Mouse (Mus musculus): ENCODE data around the gene Btaf1. TPM values are rescaled to one million over a fixed set of nuclear protein-coding genes. Genes with fewer than 3 reads are reported as not detected.

Btaf1 gene
- polyA plus RNA-seq, 1 experiment from 2014 or later: 6.9 TPM

GRCm38 (mm10) chr19:36897778-36898177, 28.1 kb upstream of the Btaf1 start:
- no peaks in the 10 kb centered on the region for H3K9me3 ChIP-seq (replicated peaks; ENCODE audit: control insufficient read depth, low read length)
- no peaks in the 10 kb centered on the region for H3K27me3 ChIP-seq (ENCODE audit: control insufficient read depth, insufficient read depth, low read length)
- no peak overlapping the region for H3K4me3 ChIP-seq (ENCODE audit: low read length)
- H3K27ac ChIP-seq (ENCODE audit: low read length): no peak overlapping the region
- peaks cover 14% of the 10 kb centered on the region for H3K36me3 ChIP-seq (ENCODE audit: control insufficient read depth, insufficient read depth)
- no peaks in the 10 kb centered on the region for H3K4me1 ChIP-seq (ENCODE audit: control insufficient read depth, insufficient read depth, low read length)
- H3K4me2 ChIP-seq (ENCODE audit: low read depth, low read length): no peak overlapping the region
- ATAC-seq (replicated peaks; ENCODE audit: extremely low read depth, insufficient read depth, low FRiP score): no peak
- 50% methylated on average over 9 of the region's 9 CpGs for WGBS
- no peak overlapping the region for H3K9ac ChIP-seq (ENCODE audit: low read length)

GRCm38 (mm10) chr19:36903377-36903776, 22.5 kb upstream of the Btaf1 start:
- Histone ChIP-seq H3K27me3 (ENCODE audit: control insufficient read depth, insufficient read depth, low read length) (no peaks in the 10 kb centered on the region), H3K9ac (ENCODE audit: low read length) (no peak overlapping the region), H3K4me1 (ENCODE audit: control insufficient read depth, insufficient read depth, low read length) (0 out of 2 replicates have a peak, but pooled peaks cover 4% of the 10 kb centered on the region), H3K4me2 (ENCODE audit: low read depth, low read length) (peak overlapping the region; percentile 80; the same call in 1 of the 2 replicates), H3K9me3 (replicated peaks; ENCODE audit: control insufficient read depth, low read length) (no peaks in the 10 kb centered on the region), H3K36me3 (ENCODE audit: control insufficient read depth, insufficient read depth) (no peaks in the 10 kb centered on the region), H3K27ac (ENCODE audit: low read length) (no peak overlapping the region), H3K4me3 (ENCODE audit: low read length) (no peak overlapping the region)
- 42% methylated on average over 7 of the region's 7 CpGs for WGBS
- ATAC-seq (replicated peaks; ENCODE audit: extremely low read depth, insufficient read depth, low FRiP score): no peak

- WGBS: 1% methylated on average over 41 of the region's 41 CpGs
- peak; percentile 83 for ATAC-seq (replicated peaks; ENCODE audit: extremely low read depth, insufficient read depth, low FRiP score)
- H3K27ac ChIP-seq (ENCODE audit: low read length): peak overlapping the region; percentile 85
- 0 out of 2 replicates have a peak, but pooled peaks cover 4% of the 10 kb centered on the region for H3K4me1 ChIP-seq (ENCODE audit: control insufficient read depth, insufficient read depth, low read length)
- no peaks in the 10 kb centered on the region for H3K36me3 ChIP-seq (ENCODE audit: control insufficient read depth, insufficient read depth)
- H3K9me3 ChIP-seq (replicated peaks; ENCODE audit: control insufficient read depth, low read length): no peaks in the 10 kb centered on the region
- H3K9ac ChIP-seq (ENCODE audit: low read length): peak overlapping the region; percentile 86
- peak overlapping the region; percentile 78 for H3K4me3 ChIP-seq (ENCODE audit: low read length)
- peak overlapping the region; percentile 80 for H3K4me2 ChIP-seq (ENCODE audit: low read depth, low read length)
- no peaks in the 10 kb centered on the region for H3K27me3 ChIP-seq (ENCODE audit: control insufficient read depth, insufficient read depth, low read length)
Measured at GRCm38 (mm10) chr19:36904211-36905007, 21.5 kb upstream of the Btaf1 start.

- Histone ChIP-seq H3K27ac (ENCODE audit: low read length) (no peak overlapping the region), H3K4me2 (ENCODE audit: low read depth, low read length) (no peak overlapping the region), H3K4me1 (ENCODE audit: control insufficient read depth, insufficient read depth, low read length) (no peaks in the 10 kb centered on the region), H3K9me3 (replicated peaks; ENCODE audit: control insufficient read depth, low read length) (no peaks in the 10 kb centered on the region), H3K9ac (ENCODE audit: low read length) (no peak overlapping the region), H3K27me3 (ENCODE audit: control insufficient read depth, insufficient read depth, low read length) (no peaks in the 10 kb centered on the region), H3K36me3 (ENCODE audit: control insufficient read depth, insufficient read depth) (no peaks in the 10 kb centered on the region), H3K4me3 (ENCODE audit: low read length) (no peak overlapping the region)
- WGBS: 78% methylated on average over 3 of the region's 3 CpGs
- ATAC-seq (replicated peaks; ENCODE audit: extremely low read depth, insufficient read depth, low FRiP score): no peak
Measured at GRCm38 (mm10) chr19:36909150-36909549, 16.7 kb upstream of the Btaf1 start.

- H3K36me3 ChIP-seq (ENCODE audit: control insufficient read depth, insufficient read depth): no peaks in the 10 kb centered on the region
- H3K27me3 ChIP-seq (ENCODE audit: control insufficient read depth, insufficient read depth, low read length): no peaks in the 10 kb centered on the region
- no peak overlapping the region for H3K9ac ChIP-seq (ENCODE audit: low read length)
- 22% methylated on average over 9 of the region's 9 CpGs for WGBS
- no peaks in the 10 kb centered on the region for H3K9me3 ChIP-seq (replicated peaks; ENCODE audit: control insufficient read depth, low read length)
- H3K4me1 ChIP-seq (ENCODE audit: control insufficient read depth, insufficient read depth, low read length): no peaks in the 10 kb centered on the region
- ATAC-seq (replicated peaks; ENCODE audit: extremely low read depth, insufficient read depth, low FRiP score): no peak
- H3K4me3 ChIP-seq (ENCODE audit: low read length): no peak overlapping the region
- no peak overlapping the region for H3K27ac ChIP-seq (ENCODE audit: low read length)
- no peak overlapping the region for H3K4me2 ChIP-seq (ENCODE audit: low read depth, low read length)
Measured at GRCm38 (mm10) chr19:36909676-36910292, 16.1 kb upstream of the Btaf1 start.

- H3K4me1 ChIP-seq (ENCODE audit: control insufficient read depth, insufficient read depth, low read length): no peaks in the 10 kb centered on the region
- no peaks in the 10 kb centered on the region for H3K9me3 ChIP-seq (replicated peaks; ENCODE audit: control insufficient read depth, low read length)
- no peak for ATAC-seq (replicated peaks; ENCODE audit: extremely low read depth, insufficient read depth, low FRiP score)
- H3K9ac ChIP-seq (ENCODE audit: low read length): no peak overlapping the region
- no peak overlapping the region for H3K4me2 ChIP-seq (ENCODE audit: low read depth, low read length)
- no peaks in the 10 kb centered on the region for H3K36me3 ChIP-seq (ENCODE audit: control insufficient read depth, insufficient read depth)
- H3K27me3 ChIP-seq (ENCODE audit: control insufficient read depth, insufficient read depth, low read length): no peaks in the 10 kb centered on the region
- H3K4me3 ChIP-seq (ENCODE audit: low read length): no peak overlapping the region
- no peak overlapping the region for H3K27ac ChIP-seq (ENCODE audit: low read length)
- 38% methylated on average over 12 of the region's 12 CpGs for WGBS
Measured at GRCm38 (mm10) chr19:36910424-36911045, 15.3 kb upstream of the Btaf1 start.

GRCm38 (mm10) chr19:36913064-36913463, 12.8 kb upstream of the Btaf1 start:
- Histone ChIP-seq H3K9me3 (replicated peaks; ENCODE audit: control insufficient read depth, low read length) (no peaks in the 10 kb centered on the region), H3K36me3 (ENCODE audit: control insufficient read depth, insufficient read depth) (no peaks in the 10 kb centered on the region), H3K27me3 (ENCODE audit: control insufficient read depth, insufficient read depth, low read length) (no peaks in the 10 kb centered on the region), H3K27ac (ENCODE audit: low read length) (no peak overlapping the region), H3K4me3 (ENCODE audit: low read length) (no peak overlapping the region), H3K4me2 (ENCODE audit: low read depth, low read length) (no peak overlapping the region), H3K9ac (ENCODE audit: low read length) (no peak overlapping the region), H3K4me1 (ENCODE audit: control insufficient read depth, insufficient read depth, low read length) (0 out of 2 replicates have a peak, but pooled peaks cover 2% of the 10 kb centered on the region)
- 72% methylated on average over 7 of the region's 7 CpGs for WGBS
- no peak for ATAC-seq (replicated peaks; ENCODE audit: extremely low read depth, insufficient read depth, low FRiP score)

GRCm38 (mm10) chr19:36916206-36916605, 9.7 kb upstream of the Btaf1 start:
- Histone ChIP-seq H3K4me1 (ENCODE audit: control insufficient read depth, insufficient read depth, low read length) (peaks cover 5% of the 10 kb centered on the region), H3K9ac (ENCODE audit: low read length) (no peak overlapping the region), H3K36me3 (ENCODE audit: control insufficient read depth, insufficient read depth) (no peaks in the 10 kb centered on the region), H3K4me2 (ENCODE audit: low read depth, low read length) (no peak overlapping the region), H3K9me3 (replicated peaks; ENCODE audit: control insufficient read depth, low read length) (no peaks in the 10 kb centered on the region), H3K4me3 (ENCODE audit: low read length) (no peak overlapping the region), H3K27ac (ENCODE audit: low read length) (no peak overlapping the region), H3K27me3 (ENCODE audit: control insufficient read depth, insufficient read depth, low read length) (no peaks in the 10 kb centered on the region)
- no peak for ATAC-seq (replicated peaks; ENCODE audit: extremely low read depth, insufficient read depth, low FRiP score)
- 82% methylated on average over 4 of the region's 4 CpGs for WGBS

GRCm38 (mm10) chr19:36916876-36917389, 8.9 kb upstream of the Btaf1 start:
- Histone ChIP-seq H3K4me3 (ENCODE audit: low read length) (no peak overlapping the region), H3K4me2 (ENCODE audit: low read depth, low read length) (no peak overlapping the region), H3K9ac (ENCODE audit: low read length) (no peak overlapping the region), H3K36me3 (ENCODE audit: control insufficient read depth, insufficient read depth) (no peaks in the 10 kb centered on the region), H3K9me3 (replicated peaks; ENCODE audit: control insufficient read depth, low read length) (no peaks in the 10 kb centered on the region), H3K27ac (ENCODE audit: low read length) (no peak overlapping the region), H3K4me1 (ENCODE audit: control insufficient read depth, insufficient read depth, low read length) (peaks cover 5% of the 10 kb centered on the region), H3K27me3 (ENCODE audit: control insufficient read depth, insufficient read depth, low read length) (no peaks in the 10 kb centered on the region)
- ATAC-seq (replicated peaks; ENCODE audit: extremely low read depth, insufficient read depth, low FRiP score): no peak
- 85% methylated on average over 1 of the region's 1 CpGs for WGBS

All from heart, embryonic 16.5 days (tissue).